Mouse (Mus musculus) intestine, postnatal 0 days (tissue): Measurements from ENCODE around the gene Cenps. TPM values are rescaled to one million over a fixed set of nuclear protein-coding genes. Genes with fewer than 3 reads are reported as not detected.

ENCODE experiments used
- ATAC-seq: fragments of 200-750 bp; cut with Nextera tagmentation; 2 replicates; pipeline ENCODE4 v1.8.0; 2017; ENCODE audit warnings: mild to moderate bottlenecking, moderate TSS enrichment, moderate library complexity
- H3K27ac ChIP-seq: fragments of 300-500 bp; sonication (generic); 2 replicates; pipeline ENCODE4 v1.5.1; 2014; ENCODE audit warnings: mild to moderate bottlenecking, low read depth, low read length, moderate library complexity
- H3K27me3 ChIP-seq: fragments of 300-500 bp; sonication (generic); replicated peaks from 2 replicates; pipeline ENCODE4 v1.6.1; 2014; ENCODE audit warnings: low read length, mixed read lengths; ENCODE audit not compliant: control insufficient read depth, insufficient read depth
- H3K36me3 ChIP-seq: fragments of 300-500 bp; sonication (generic); 2 replicates; pipeline ENCODE4 v1.6.1; 2014; ENCODE audit warnings: mild to moderate bottlenecking, moderate library complexity; ENCODE audit not compliant: control insufficient read depth, insufficient read depth
- H3K4me1 ChIP-seq: fragments of 300-500 bp; sonication (generic); replicated peaks from 2 replicates; pipeline ENCODE4 v1.6.1; 2014; ENCODE audit warnings: antibody characterized with exemption, low read length, mixed read lengths; ENCODE audit not compliant: control insufficient read depth, insufficient read depth
- H3K4me2 ChIP-seq: fragments of 300-500 bp; sonication (generic); replicated peaks from 2 replicates; pipeline ENCODE4 v1.6.1; 2014; ENCODE audit warnings: low read depth, mild to moderate bottlenecking, moderate library complexity
- H3K4me3 ChIP-seq: fragments of 300-500 bp; sonication (generic); 2 replicates; pipeline ENCODE4 v1.5.1; 2014; ENCODE audit warnings: low read depth, low read length
- H3K9ac ChIP-seq: fragments of 300-500 bp; sonication (generic); 2 replicates; pipeline ENCODE4 v1.6.1; 2014; ENCODE audit warnings: mild to moderate bottlenecking, low read depth, low read length
- H3K9me3 ChIP-seq: fragments of 300-500 bp; sonication (generic); 2 replicates; pipeline ENCODE4 v1.6.1; 2016; ENCODE audit warnings: mixed run types; ENCODE audit not compliant: control insufficient read depth
- CTCF ChIP-seq: sonication (generic); IDR thresholded peaks from 2 replicates; pipeline ENCODE4 v1.5.1; 2016; ENCODE audit warnings: low read depth, mild to moderate bottlenecking, control low read depth, antibody characterized with exemption, moderate library complexity
- WGBS: fragments of 180-500 bp; shearing (Covaris S2); extraction: QIAGEN DNeasy Blood & Tissue Kit; methylation state at CpG from one replicate; pipeline ENCODE4 v1.1.7; 2014; 5-methylcytosine and 5-hydroxymethylcytosine counted together
- polyA plus RNA-seq: library from polyadenylated mRNA; unstranded; fragments of >200 nt; fragmentation: Nextera tagmentation; extraction: Ambion mirVana; gene quantifications from 2 replicates; pipeline ENCODE4 v1.2.1, GENCODE M21; 2015

Cenps gene
- polyA plus RNA-seq, 1 experiment from 2014 or later, result 12.1 TPM

GRCm38 (mm10) chr4:149091364-149091763 is 46.1 kb downstream of the Cenps start:
- no peak for TF ChIP-seq CTCF
- Histone ChIP-seq H3K4me3 (no peak overlapping the region), H3K9ac (no peak overlapping the region), H3K4me1 (no peaks in the 10 kb centered on the region), H3K27ac (no peak overlapping the region), H3K36me3 (no peaks in the 10 kb centered on the region; the same call in 1 of the 2 replicates), H3K4me2 (no peak overlapping the region), H3K27me3 (no peaks in the 10 kb centered on the region), H3K9me3 (no peaks in the 10 kb centered on the region)
- 82% methylated on average over 8 of the region's 8 CpGs for WGBS
- ATAC-seq, result no peak

GRCm38 (mm10) chr4:149085381-149085780 is 52.0 kb downstream of the Cenps start:
- 76% methylated on average over 5 of the region's 5 CpGs for WGBS
- no peaks in the 10 kb centered on the region for H3K9me3 ChIP-seq
- H3K27ac ChIP-seq, result no peak overlapping the region
- H3K9ac ChIP-seq, result no peak overlapping the region
- no peak for TF ChIP-seq CTCF
- no peak overlapping the region for H3K4me3 ChIP-seq
- H3K27me3 ChIP-seq, result no peaks in the 10 kb centered on the region
- H3K36me3 ChIP-seq, result no peaks in the 10 kb centered on the region
- no peak for ATAC-seq
- no peak overlapping the region for H3K4me2 ChIP-seq
- H3K4me1 ChIP-seq, result no peaks in the 10 kb centered on the region

DNA sequence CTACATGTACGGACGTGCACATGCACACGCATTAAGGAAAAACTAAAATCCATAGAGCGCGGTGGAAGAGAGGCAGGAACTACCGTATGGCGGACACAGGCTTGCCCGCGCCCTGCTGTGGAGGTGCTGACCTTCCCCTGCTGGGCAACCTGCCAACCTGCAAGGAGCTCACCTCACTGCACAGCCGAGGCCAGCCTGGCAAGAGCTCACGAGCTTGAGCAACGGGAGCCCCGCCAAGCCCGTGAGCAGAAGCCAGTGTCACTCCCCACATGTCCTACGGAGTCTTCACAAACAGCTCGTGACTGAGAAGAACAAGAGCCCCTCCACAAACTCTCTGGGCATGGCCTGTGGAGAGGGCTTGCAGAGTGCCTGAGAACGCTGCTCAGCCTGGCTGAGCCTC is 55.9 kb downstream of the Cenps start:
- whole genome bisulfite sequencing, result 61% methylated on average over 17 of the region's 17 CpGs
- TF ChIP-seq CTCF, result peak; percentile 13; the same call in 1 of the 2 replicates
- Histone ChIP-seq H3K36me3 (no peaks in the 10 kb centered on the region), H3K4me2 (no peak overlapping the region), H3K9me3 (no peaks in the 10 kb centered on the region), H3K4me1 (no peaks in the 10 kb centered on the region), H3K4me3 (no peak overlapping the region), H3K27me3 (no peaks in the 10 kb centered on the region), H3K27ac (no peak overlapping the region), H3K9ac (no peak overlapping the region)
- ATAC-seq, result peak; percentile 36; the same call in 1 of the 2 replicates

GRCm38 (mm10) chr4:149080111-149080510 is 57.3 kb downstream of the Cenps start:
- no peaks in the 10 kb centered on the region for H3K9me3 ChIP-seq
- no peak overlapping the region for H3K9ac ChIP-seq
- TF ChIP-seq CTCF, result no peak
- peaks cover 4% of the 10 kb centered on the region; the same call in 1 of the 2 replicates for H3K36me3 ChIP-seq
- H3K27ac ChIP-seq, result no peak overlapping the region
- ATAC-seq, result no peak
- H3K27me3 ChIP-seq, result no peaks in the 10 kb centered on the region
- no peak overlapping the region for H3K4me3 ChIP-seq
- H3K4me1 ChIP-seq, result 0 out of 2 replicates have a peak, but pooled peaks cover 3% of the 10 kb centered on the region
- WGBS, result 71% methylated on average over 8 of the region's 8 CpGs
- H3K4me2 ChIP-seq, result no peak overlapping the region

- H3K27me3 ChIP-seq, result no peaks in the 10 kb centered on the region
- no peaks in the 10 kb centered on the region for H3K9me3 ChIP-seq
- no peak overlapping the region for H3K4me2 ChIP-seq
- 0 out of 2 replicates have a peak, but pooled peaks cover 3% of the 10 kb centered on the region for H3K4me1 ChIP-seq
- no peak for TF ChIP-seq CTCF
- H3K9ac ChIP-seq, result no peak overlapping the region
- no peak overlapping the region for H3K27ac ChIP-seq
- no peak for ATAC-seq
- H3K4me3 ChIP-seq, result no peak overlapping the region
- 85% methylated on average over 6 of the region's 6 CpGs for WGBS
- peaks cover 9% of the 10 kb centered on the region; the same call in 1 of the 2 replicates for H3K36me3 ChIP-seq
Measured at GRCm38 (mm10) chr4:149079629-149080028, 57.8 kb downstream of the Cenps start.

GRCm38 (mm10) chr4:149078261-149078660 is 59.2 kb downstream of the Cenps start:
- no peak overlapping the region for H3K4me2 ChIP-seq
- H3K27ac ChIP-seq, result no peak overlapping the region
- no peak overlapping the region for H3K9ac ChIP-seq
- no peaks in the 10 kb centered on the region for H3K9me3 ChIP-seq
- 23% methylated on average over 4 of the region's 4 CpGs for WGBS
- peak; percentile 28; the same call in 1 of the 2 replicates for ATAC-seq
- peaks cover 11% of the 10 kb centered on the region; the same call in 1 of the 2 replicates for H3K36me3 ChIP-seq
- H3K4me1 ChIP-seq, result 0 out of 2 replicates have a peak, but pooled peaks cover 3% of the 10 kb centered on the region
- no peaks in the 10 kb centered on the region for H3K27me3 ChIP-seq
- 0 out of 2 replicates have a peak, but pooled peaks have one; percentile 10 for TF ChIP-seq CTCF
- H3K4me3 ChIP-seq, result no peak overlapping the region

Other genes with a start within 250 kb of the Cenps start
- 48.9 and 56.0 TPM in 2 replicates for gene Pex14, start 37.8 kb downstream of the Cenps start, polyA plus RNA-seq
- gene Dffa, start 33.5 kb downstream of the Cenps start, polyA plus RNA-seq, result 26.9 and 28.2 TPM in 2 replicates
- gene Cort, start 10.9 kb downstream of the Cenps start, polyA plus RNA-seq, result not detected in 2 replicates
- 109 and 113 TPM in 2 replicates for gene Pgd, start 29.1 kb upstream of the Cenps start, polyA plus RNA-seq
- gene Kif1b, start 170.1 kb upstream of the Cenps start, polyA plus RNA-seq, result 15.2 and 18.1 TPM in 2 replicates